In genomic region chr5:125093795-125094194, GRCm38 (mm10) we compare ENCODE assay signal across 12 mouse cellular contexts.
DNase-seq lines count a peak whose midpoint lies in the region; ATAC-seq and TF ChIP-seq lines count a peak whose summit lies in the region.
"Had no signal": no experiment of that assay in that cellular context is flagged by ENCODE, and none has a peak within 500 bp of the region (broad histone marks: within the 10 kb centered on the region; RNA-seq: fewer than 3 reads in every experiment).

No protein-coding gene starts in this region.

- H3K36me3 ChIP-seq in liver, embryonic 11.5 days (ENCODE audit: control insufficient read depth, insufficient read depth, low read length): peaks cover 40% of the 10 kb centered on the region
- H3K36me3 ChIP-seq in forebrain, embryonic 15.5 days: peaks cover 56% of the 10 kb centered on the region

- H3K27me3 ChIP-seq in liver, embryonic 11.5 days (replicated peaks; ENCODE audit: control insufficient read depth, insufficient read depth, low read length): no peaks in the 10 kb centered on the region
- H3K27me3 ChIP-seq in forebrain, embryonic 15.5 days: no peaks in the 10 kb centered on the region
- H3K27me3 ChIP-seq: lung, embryonic 15.5 days had no signal

- no peak overlapping the region for H3K4me3 ChIP-seq in liver, embryonic 11.5 days (ENCODE audit: low read depth, low read length)
- no peak overlapping the region for H3K4me3 ChIP-seq in forebrain, embryonic 15.5 days
- H3K4me3 ChIP-seq in olfactory bulb, adult 2 months (ENCODE audit: insufficient read depth, low read depth, low read length): no peak overlapping the region
- no peak overlapping the region for H3K4me3 ChIP-seq in left cerebral cortex, adult 2 months
- H3K4me3 ChIP-seq: lung, embryonic 15.5 days had no signal

- TF ChIP-seq CTCF in olfactory bulb, adult 2 months (IDR thresholded peaks at IDR 0.05; ENCODE audit: insufficient read depth, low read depth, low read length): no peak
- no peak for TF ChIP-seq CTCF in left cerebral cortex, adult 2 months (IDR thresholded peaks at IDR 0.05)

- no peaks in the 10 kb centered on the region for H3K9me3 ChIP-seq in liver, embryonic 11.5 days (ENCODE audit: control insufficient read depth, low read length)
- H3K9me3 ChIP-seq in forebrain, embryonic 15.5 days: 0 out of 2 replicates have a peak, but pooled peaks cover 7% of the 10 kb centered on the region

- DNase-seq in liver, embryonic 11.5 days (ENCODE audit: low spot score): no peak
- DNase-seq in liver: no peak
- DNase-seq in left cerebral cortex, adult 2 months (ENCODE audit: extremely low spot score in 1 of 2, low spot score in 2 of 2): no peak
- no peak for DNase-seq in left cerebral cortex, postnatal 36 days (ENCODE audit: low spot score in 2 of 2)
- no peak for DNase-seq in gastrocnemius, adult 18-20 months (ENCODE audit: low spot score)
- DNase-seq: adrenal gland, postnatal 10 days; cerebellum, adult 9-10 months; gastrocnemius, postnatal 36 days had no signal

- H3K4me1 ChIP-seq in liver, embryonic 11.5 days (replicated peaks; ENCODE audit: control insufficient read depth, insufficient read depth, low read length): peaks cover 7% of the 10 kb centered on the region
- H3K4me1 ChIP-seq in forebrain, embryonic 15.5 days: 0 out of 2 replicates have a peak, but pooled peaks cover 8% of the 10 kb centered on the region
- peaks cover 49% of the 10 kb centered on the region for H3K4me1 ChIP-seq in olfactory bulb, adult 2 months (ENCODE audit: control insufficient read depth, insufficient read depth, low read length)

- no peak for TF ChIP-seq POLR2A in olfactory bulb, adult 2 months (IDR thresholded peaks at IDR 0.05; ENCODE audit: insufficient read depth, low read depth, low read length)

- no peak overlapping the region for H3K4me2 ChIP-seq in liver, embryonic 11.5 days
- H3K4me2 ChIP-seq in forebrain, embryonic 15.5 days (replicated peaks): no peak overlapping the region
- H3K4me2 ChIP-seq: lung, embryonic 15.5 days had no signal

- peak; percentile 44; the same call in 1 of the 2 replicates for ATAC-seq in liver, embryonic 11.5 days (replicated peaks; ENCODE audit: low FRiP score)
- no peak; the same call in 1 of the 2 replicates for ATAC-seq in forebrain, embryonic 15.5 days (replicated peaks)
- ATAC-seq in megakaryocyte progenitor cell, adult 5-6 weeks (replicated peaks; ENCODE audit: poor library complexity): 0 out of 2 replicates have a peak, but pooled peaks have one; percentile 26

- no peak overlapping the region for H3K9ac ChIP-seq in liver, embryonic 11.5 days (ENCODE audit: low read depth, low read length)
- no peak overlapping the region for H3K9ac ChIP-seq in forebrain, embryonic 15.5 days (replicated peaks)
- H3K9ac ChIP-seq: lung, embryonic 15.5 days had no signal

- intact Hi-C loops in left cerebral cortex, adult 2 months (cut with DNase I): no loop called here
- intact Hi-C loops in left cerebral cortex, postnatal 36 days (cut with DNase I): no loop called here

- 41% methylated on average over 5 of the region's 5 CpGs for WGBS in liver, embryonic 11.5 days
- WGBS in forebrain, embryonic 15.5 days: 43% methylated on average over 5 of the region's 5 CpGs
- WGBS in olfactory bulb, adult 2 months: 50% methylated on average over 5 of the region's 5 CpGs

- H3K27ac ChIP-seq in liver, embryonic 11.5 days (ENCODE audit: low read depth, low read length): no peak overlapping the region
- peak overlapping the region; percentile 61 for H3K27ac ChIP-seq in forebrain, embryonic 15.5 days (replicated peaks)
- peak overlapping the region; percentile 21; the same call in 1 of the 2 replicates for H3K27ac ChIP-seq in olfactory bulb, adult 2 months (ENCODE audit: insufficient read depth, low read depth, low read length)
- H3K27ac ChIP-seq in left cerebral cortex, adult 2 months: no peak overlapping the region
- H3K27ac ChIP-seq: lung, embryonic 15.5 days had no signal

Comparison
In these comparisons a context has a peak if more than half of its experiments do, and no peak if none do; other contexts are left out.
1. H3K27ac ChIP-seq: peak in forebrain, embryonic 15.5 days (single experiment) and olfactory bulb, adult 2 months (single experiment); none in liver, embryonic 11.5 days (single experiment) and left cerebral cortex, adult 2 months (single experiment).